Mouse (Mus musculus): ENCODE results near the gene Slc23a4. TPM values are rescaled to one million over a fixed set of nuclear protein-coding genes. Genes with fewer than 3 reads are reported as not detected.

Gene Slc23a4
- total RNA-seq (2023), result not detected in 2 replicates

GRCm38 (mm10) chr6:34988081-34988761 lies at the start of gene Slc23a4:
Gene Slc23a4, minus strand, starts transcription at chr6:34988404.

GRCm38 (mm10) chr6:34919956-34920355 lies 68.2 kb downstream of the Slc23a4 start, which contains the start of gene Stra8:
Gene Stra8, plus strand, starts transcription at chr6:34920163.

GRCm38 (mm10) chr6:34910371-34911219 lies 77.6 kb downstream of the Slc23a4 start, which contains the start of gene Wdr91:
Gene Wdr91, minus strand, starts transcription at chr6:34910876.

Other genes starting within 250 kb of the Slc23a4 start
- 0.60 and 0.64 TPM in 2 replicates for gene Agbl3, start 208.0 kb downstream of the Slc23a4 start, total RNA-seq (2023)
- gene Tmem140, start 125.3 kb downstream of the Slc23a4 start, total RNA-seq (2023), result 6.2 and 8.7 TPM in 2 replicates
- 11.2 and 11.3 TPM in 2 replicates for gene Cyren, start 110.3 kb downstream of the Slc23a4 start, total RNA-seq (2023)
- gene Wdr91, start 77.5 kb downstream of the Slc23a4 start, total RNA-seq (2023), result 24.4 and 26.0 TPM in 2 replicates
- not detected in 2 replicates for gene Stra8, start 68.2 kb downstream of the Slc23a4 start, total RNA-seq (2023)
- gene Cnot4, start 145.3 kb upstream of the Slc23a4 start, total RNA-seq (2023), result 20.7 and 34.3 TPM in 2 replicates
- gene Nup205, start 189.0 kb upstream of the Slc23a4 start, total RNA-seq (2023), result 29.1 and 38.5 TPM in 2 replicates